Mouse (Mus musculus) E14TG2a.4 (cell line): ENCODE measurements at regions not wholly inside any gene's neighbourhood (a gene's known extent, or its start where the extent isn't known, plus 50 kb on each side); places are given as distances from the start of the nearest gene placed in this dataset.
A peak's percentile ranks its signal among the peaks of the same experiment; 100 is the strongest.

Experiments
- H3K27me3 ChIP-seq: 2 replicates; pipeline ENCODE4 v1.6.1; 2014; ENCODE audit warnings: low read length, control low read depth; ENCODE audit not compliant: insufficient read depth
- H3K36me3 ChIP-seq: 2 replicates; pipeline ENCODE4 v1.6.1; 2014; ENCODE audit warnings: low read length, control low read depth; ENCODE audit not compliant: insufficient read depth
- H3K4me1 ChIP-seq: replicated peaks from 2 replicates; pipeline ENCODE4 v1.6.1; 2014; ENCODE audit warnings: low read depth, low read length, control low read depth
- H3K4me3 ChIP-seq: replicated peaks from 2 replicates; pipeline ENCODE4 v1.5.1; 2014; ENCODE audit warnings: mild to moderate bottlenecking, low read length
- H3K9me3 ChIP-seq: 2 replicates; pipeline ENCODE4 v1.6.1; 2014; ENCODE audit warnings: low read length, control low read depth
- CTCF ChIP-seq: conservative IDR thresholded peaks from 2 replicates; pipeline ENCODE4 v1.5.1; 2014; ENCODE audit warnings: low read length
- NANOG ChIP-seq: IDR thresholded peaks from 2 replicates; pipeline ENCODE4 v1.6.1; 2014; ENCODE audit warnings: borderline replicate concordance, low read length, mixed read lengths
- POU5F1 ChIP-seq: IDR thresholded peaks from 2 replicates; pipeline ENCODE4 v1.6.1; 2014; ENCODE audit warnings: low read length, borderline replicate concordance

GRCm38 (mm10) chr1:158052644-158053043 is 303.5 kb downstream of the Brinp2 start:
- no peaks in the 10 kb centered on the region for H3K9me3 ChIP-seq
- no peaks in the 10 kb centered on the region for H3K4me1 ChIP-seq
- no peaks in the 10 kb centered on the region for H3K36me3 ChIP-seq
- H3K27me3 ChIP-seq = no peaks in the 10 kb centered on the region
- no peak overlapping the region for H3K4me3 ChIP-seq
- TF ChIP-seq CTCF (no peak), NANOG (no peak), POU5F1 (no peak)

GRCm38 (mm10) chr1:158054961-158055360 is 301.2 kb downstream of the Brinp2 start:
- Histone ChIP-seq H3K9me3 (no peaks in the 10 kb centered on the region), H3K36me3 (no peaks in the 10 kb centered on the region)
- TF ChIP-seq NANOG (no peak), POU5F1 (no peak), CTCF (no peak)

GRCm38 (mm10) chr1:158056994-158057630 is 299.0 kb downstream of the Brinp2 start:
- Histone ChIP-seq H3K4me1 (no peaks in the 10 kb centered on the region), H3K27me3 (no peaks in the 10 kb centered on the region), H3K9me3 (no peaks in the 10 kb centered on the region), H3K36me3 (no peaks in the 10 kb centered on the region), H3K4me3 (no peak overlapping the region)
- TF ChIP-seq NANOG (no peak), CTCF (peak; percentile 62)

More at GRCm38 (mm10) chr1:158054961-158055360, 301.2 kb downstream of the Brinp2 start:
- no peak overlapping the region for H3K4me3 ChIP-seq
- H3K4me1 ChIP-seq = no peaks in the 10 kb centered on the region
- H3K27me3 ChIP-seq = no peaks in the 10 kb centered on the region

GRCm38 (mm10) chr1:158057789-158058188 is 298.3 kb downstream of the Brinp2 start:
- no peaks in the 10 kb centered on the region for H3K4me1 ChIP-seq
- H3K36me3 ChIP-seq = no peaks in the 10 kb centered on the region
- TF ChIP-seq NANOG = no peak
- TF ChIP-seq POU5F1 = no peak
- no peak for TF ChIP-seq CTCF
- no peak overlapping the region for H3K4me3 ChIP-seq
- no peaks in the 10 kb centered on the region for H3K9me3 ChIP-seq
- H3K27me3 ChIP-seq = no peaks in the 10 kb centered on the region

GRCm38 (mm10) chr1:158061995-158062394 is 294.1 kb downstream of the Brinp2 start:
- no peak for TF ChIP-seq CTCF
- no peak for TF ChIP-seq NANOG
- TF ChIP-seq POU5F1 = no peak
- Histone ChIP-seq H3K9me3 (no peaks in the 10 kb centered on the region), H3K36me3 (no peaks in the 10 kb centered on the region), H3K4me3 (no peak overlapping the region), H3K4me1 (no peaks in the 10 kb centered on the region), H3K27me3 (no peaks in the 10 kb centered on the region)

- H3K27me3 ChIP-seq = no peaks in the 10 kb centered on the region
- no peak for TF ChIP-seq NANOG
- no peak for TF ChIP-seq CTCF
- no peak for TF ChIP-seq POU5F1
- no peaks in the 10 kb centered on the region for H3K9me3 ChIP-seq
- no peak overlapping the region for H3K4me3 ChIP-seq
- H3K4me1 ChIP-seq = no peaks in the 10 kb centered on the region
- no peaks in the 10 kb centered on the region for H3K36me3 ChIP-seq
Measured at GRCm38 (mm10) chr1:158082181-158082580, 273.9 kb downstream of the Brinp2 start.

- H3K36me3 ChIP-seq = no peaks in the 10 kb centered on the region
- no peak overlapping the region for H3K4me3 ChIP-seq
- H3K4me1 ChIP-seq = no peaks in the 10 kb centered on the region
- H3K9me3 ChIP-seq = peaks cover 6% of the 10 kb centered on the region; the same call in 1 of the 2 replicates
- TF ChIP-seq NANOG = no peak
- no peak for TF ChIP-seq CTCF
- no peak for TF ChIP-seq POU5F1
- H3K27me3 ChIP-seq = no peaks in the 10 kb centered on the region
Measured at GRCm38 (mm10) chr1:158085856-158086255, 270.3 kb downstream of the Brinp2 start.

- TF ChIP-seq NANOG (no peak), POU5F1 (no peak), CTCF (no peak)
- Histone ChIP-seq H3K4me1 (no peaks in the 10 kb centered on the region), H3K9me3 (no peaks in the 10 kb centered on the region)
Measured at GRCm38 (mm10) chr1:158097500-158097899, 258.6 kb downstream of the Brinp2 start.

GRCm38 (mm10) chr1:158119708-158120107 is 236.4 kb downstream of the Brinp2 start:
- Histone ChIP-seq H3K9me3 (no peaks in the 10 kb centered on the region), H3K4me1 (no peaks in the 10 kb centered on the region), H3K36me3 (no peaks in the 10 kb centered on the region), H3K4me3 (no peak overlapping the region), H3K27me3 (no peaks in the 10 kb centered on the region)
- TF ChIP-seq CTCF (no peak), POU5F1 (no peak), NANOG (no peak)

More at GRCm38 (mm10) chr1:158097500-158097899, 258.6 kb downstream of the Brinp2 start:
- Histone ChIP-seq H3K4me3 (no peak overlapping the region), H3K36me3 (no peaks in the 10 kb centered on the region), H3K27me3 (no peaks in the 10 kb centered on the region)
